Mouse (Mus musculus): ENCODE measurements around the gene Wnt3. TPM values are rescaled to one million over a fixed set of nuclear protein-coding genes. Genes with fewer than 3 reads are reported as not detected.

The Wnt3 gene
- total and polyA plus RNA-seq, 3 experiments: not detected

GRCm38 (mm10) chr11:103764601-103765000, 9.3 kb upstream of the Wnt3 start:
- H3K79me2 ChIP-seq (replicated peaks; ENCODE audit: control insufficient read depth, insufficient read depth, low read length): no peaks in the 10 kb centered on the region
- H3K4me1 ChIP-seq (ENCODE audit: control insufficient read depth, insufficient read depth, low read length): no peaks in the 10 kb centered on the region
- DNase-seq: no peak
- no peak overlapping the region for H3K4me3 ChIP-seq
- H3K36me3 ChIP-seq (ENCODE audit: control insufficient read depth, insufficient read depth, low read length): no peaks in the 10 kb centered on the region
- no peak for TF ChIP-seq EP300 (IDR thresholded peaks at IDR 0.05; ENCODE audit: insufficient read depth, low read depth, low read length)
- no peak for TF ChIP-seq POLR2A (IDR thresholded peaks at IDR 0.05; ENCODE audit: insufficient read depth, low read depth, low read length)
- no peak for TF ChIP-seq CTCF (IDR thresholded peaks at IDR 0.05)
- intact Hi-C loops (cut with DNase I): loop anchor here (5.0 kb wide), 1 partner anchor 433 kb away; no protein-coding TSS in a partner anchor
- H3K9ac ChIP-seq (ENCODE audit: low read depth, low read length): no peak overlapping the region
- H3K27me3 ChIP-seq (ENCODE audit: control insufficient read depth, insufficient read depth, low read length): no peaks in the 10 kb centered on the region
- WGBS: 43% methylated on average over 6 of the region's 6 CpGs
- no peak overlapping the region for H3K27ac ChIP-seq

GRCm38 (mm10) chr11:103765556-103766011, 8.4 kb upstream of the Wnt3 start:
- H3K27me3 ChIP-seq (ENCODE audit: control insufficient read depth, insufficient read depth, low read length): no peaks in the 10 kb centered on the region
- intact Hi-C loops (cut with DNase I): no loop called here

GRCm38 (mm10) chr11:103771160-103771817, 2.7 kb upstream of the Wnt3 start:
- Histone ChIP-seq H3K79me2 (replicated peaks; ENCODE audit: control insufficient read depth, insufficient read depth, low read length) (no peaks in the 10 kb centered on the region), H3K27me3 (ENCODE audit: control insufficient read depth, insufficient read depth, low read length) (peaks cover 23% of the 10 kb centered on the region), H3K9ac (ENCODE audit: low read depth, low read length) (no peak overlapping the region), H3K27ac (no peak overlapping the region), H3K4me1 (ENCODE audit: control insufficient read depth, insufficient read depth, low read length) (no peaks in the 10 kb centered on the region), H3K4me3 (no peak overlapping the region), H3K36me3 (ENCODE audit: control insufficient read depth, insufficient read depth, low read length) (no peaks in the 10 kb centered on the region)
- whole genome bisulfite sequencing: 1% methylated on average over 19 of the region's 19 CpGs
- intact Hi-C loops (cut with DNase I): no loop called here
- DNase-seq: no peak
- no peak for TF ChIP-seq EP300 (IDR thresholded peaks at IDR 0.05; ENCODE audit: insufficient read depth, low read depth, low read length)
- no peak for TF ChIP-seq POLR2A (IDR thresholded peaks at IDR 0.05; ENCODE audit: insufficient read depth, low read depth, low read length)
- TF ChIP-seq CTCF (IDR thresholded peaks at IDR 0.05): no peak

More at GRCm38 (mm10) chr11:103765556-103766011, 8.4 kb upstream of the Wnt3 start:
- no peak for TF ChIP-seq EP300 (IDR thresholded peaks at IDR 0.05; ENCODE audit: insufficient read depth, low read depth, low read length)
- no peaks in the 10 kb centered on the region for H3K36me3 ChIP-seq (ENCODE audit: control insufficient read depth, insufficient read depth, low read length)
- 24% methylated on average over 6 of the region's 6 CpGs for WGBS
- H3K4me3 ChIP-seq: no peak overlapping the region
- H3K79me2 ChIP-seq (replicated peaks; ENCODE audit: control insufficient read depth, insufficient read depth, low read length): no peaks in the 10 kb centered on the region
- no peaks in the 10 kb centered on the region for H3K4me1 ChIP-seq (ENCODE audit: control insufficient read depth, insufficient read depth, low read length)
- H3K9ac ChIP-seq (ENCODE audit: low read depth, low read length): no peak overlapping the region
- H3K27ac ChIP-seq: no peak overlapping the region
- DNase-seq: no peak

GRCm38 (mm10) chr11:103772505-103773386, 1.2 kb upstream of the Wnt3 start:
- 2% methylated on average over 23 of the region's 23 CpGs for WGBS
- Histone ChIP-seq H3K9ac (ENCODE audit: low read depth, low read length) (no peak overlapping the region), H3K79me2 (replicated peaks; ENCODE audit: control insufficient read depth, insufficient read depth, low read length) (no peaks in the 10 kb centered on the region), H3K27ac (no peak overlapping the region), H3K4me3 (no peak overlapping the region), H3K36me3 (ENCODE audit: control insufficient read depth, insufficient read depth, low read length) (no peaks in the 10 kb centered on the region), H3K27me3 (ENCODE audit: control insufficient read depth, insufficient read depth, low read length) (peaks cover 23% of the 10 kb centered on the region), H3K4me1 (ENCODE audit: control insufficient read depth, insufficient read depth, low read length) (no peaks in the 10 kb centered on the region)
- intact Hi-C loops (cut with DNase I): no loop called here
- DNase-seq: no peak
- TF ChIP-seq POLR2A (IDR thresholded peaks at IDR 0.05; ENCODE audit: insufficient read depth, low read depth, low read length) (no peak), CTCF (IDR thresholded peaks at IDR 0.05) (no peak), EP300 (IDR thresholded peaks at IDR 0.05; ENCODE audit: insufficient read depth, low read depth, low read length) (no peak)

GRCm38 (mm10) chr11:103774228-103774530, 229 bp downstream of the Wnt3 start:
- H3K4me3 ChIP-seq: no peak overlapping the region

GRCm38 (mm10) chr11:103780152-103780551, 6.2 kb downstream of the Wnt3 start:
- Histone ChIP-seq H3K9ac (ENCODE audit: low read depth, low read length) (no peak overlapping the region), H3K79me2 (replicated peaks; ENCODE audit: control insufficient read depth, insufficient read depth, low read length) (no peaks in the 10 kb centered on the region), H3K27me3 (ENCODE audit: control insufficient read depth, insufficient read depth, low read length) (peaks cover 2% of the 10 kb centered on the region; the same call in 1 of the 2 replicates), H3K27ac (no peak overlapping the region), H3K4me3 (no peak overlapping the region), H3K4me1 (ENCODE audit: control insufficient read depth, insufficient read depth, low read length) (no peaks in the 10 kb centered on the region), H3K36me3 (ENCODE audit: control insufficient read depth, insufficient read depth, low read length) (no peaks in the 10 kb centered on the region)
- intact Hi-C loops (cut with DNase I): no loop called here
- DNase-seq: no peak
- 56% methylated on average over 9 of the region's 9 CpGs for WGBS
- TF ChIP-seq POLR2A (IDR thresholded peaks at IDR 0.05; ENCODE audit: insufficient read depth, low read depth, low read length) (no peak), EP300 (IDR thresholded peaks at IDR 0.05; ENCODE audit: insufficient read depth, low read depth, low read length) (no peak), CTCF (IDR thresholded peaks at IDR 0.05) (no peak)

More at GRCm38 (mm10) chr11:103774228-103774530, 229 bp downstream of the Wnt3 start:
- Histone ChIP-seq H3K9ac (ENCODE audit: low read depth, low read length) (no peak overlapping the region), H3K27me3 (ENCODE audit: control insufficient read depth, insufficient read depth, low read length) (peaks cover 23% of the 10 kb centered on the region), H3K36me3 (ENCODE audit: control insufficient read depth, insufficient read depth, low read length) (no peaks in the 10 kb centered on the region), H3K27ac (no peak overlapping the region), H3K4me1 (ENCODE audit: control insufficient read depth, insufficient read depth, low read length) (no peaks in the 10 kb centered on the region), H3K79me2 (replicated peaks; ENCODE audit: control insufficient read depth, insufficient read depth, low read length) (no peaks in the 10 kb centered on the region)
- TF ChIP-seq EP300 (IDR thresholded peaks at IDR 0.05; ENCODE audit: insufficient read depth, low read depth, low read length) (no peak), CTCF (IDR thresholded peaks at IDR 0.05) (no peak), POLR2A (IDR thresholded peaks at IDR 0.05; ENCODE audit: insufficient read depth, low read depth, low read length) (no peak)
- intact Hi-C loops (cut with DNase I): no loop called here
- 1% methylated on average over 19 of the region's 19 CpGs for WGBS
- no peak for DNase-seq

All from heart, adult 2 months (tissue).